Mouse (Mus musculus): ENCODE measurements around the gene Eef2k.

DNA sequence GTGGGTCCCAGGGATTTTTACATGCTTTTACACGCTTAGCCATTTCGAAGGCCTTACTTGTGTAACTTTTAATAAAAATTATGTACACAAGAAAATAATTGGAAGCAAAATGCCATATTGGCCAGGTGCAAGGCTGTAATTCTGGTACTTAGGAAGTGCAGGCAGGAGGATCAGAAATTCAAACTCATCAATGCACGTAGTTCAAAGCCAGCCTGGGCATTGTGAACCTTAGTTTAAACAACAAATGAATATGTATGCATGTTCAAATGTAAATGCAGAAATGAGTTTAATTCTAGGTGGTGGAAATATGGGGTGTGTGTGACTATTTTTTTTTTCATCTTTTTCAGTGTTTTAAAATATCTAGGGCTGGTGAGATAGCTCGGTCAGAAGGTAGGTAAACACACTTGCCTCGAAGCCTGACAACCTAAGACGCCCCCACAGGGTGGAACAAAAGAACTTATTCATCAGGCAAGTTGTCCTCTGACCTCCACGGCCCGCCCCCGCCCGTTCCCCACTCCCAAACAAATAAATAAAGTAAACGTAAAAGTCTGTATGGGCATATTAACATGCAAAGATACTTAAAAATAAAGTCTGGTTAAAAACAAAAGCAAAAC, 73.7 kb downstream of the Eef2k start:
- TF ChIP-seq CTCF (IDR thresholded peaks at IDR 0.05; ENCODE audit: control insufficient read depth, insufficient read depth, insufficient read length) (no peak), MYOD1 (IDR thresholded peaks at IDR 0.05; ENCODE audit: control insufficient read depth, insufficient read length, low read depth) (no peak), MAX (IDR thresholded peaks at IDR 0.05) (no peak), CEBPB (IDR thresholded peaks at IDR 0.05; ENCODE audit: low read depth) (no peak), USF1 (IDR thresholded peaks at IDR 0.05; ENCODE audit: low read depth) (no peak), MYOG (IDR thresholded peaks at IDR 0.05; ENCODE audit: control insufficient read depth, extremely low read depth, insufficient read length) (no peak), FOSL1 (IDR thresholded peaks at IDR 0.05; ENCODE audit: insufficient read depth, low read length, poor library complexity, severe bottlenecking) (no peak)
